Mouse (Mus musculus): ENCODE results near the gene Ubap2l.

DNA sequence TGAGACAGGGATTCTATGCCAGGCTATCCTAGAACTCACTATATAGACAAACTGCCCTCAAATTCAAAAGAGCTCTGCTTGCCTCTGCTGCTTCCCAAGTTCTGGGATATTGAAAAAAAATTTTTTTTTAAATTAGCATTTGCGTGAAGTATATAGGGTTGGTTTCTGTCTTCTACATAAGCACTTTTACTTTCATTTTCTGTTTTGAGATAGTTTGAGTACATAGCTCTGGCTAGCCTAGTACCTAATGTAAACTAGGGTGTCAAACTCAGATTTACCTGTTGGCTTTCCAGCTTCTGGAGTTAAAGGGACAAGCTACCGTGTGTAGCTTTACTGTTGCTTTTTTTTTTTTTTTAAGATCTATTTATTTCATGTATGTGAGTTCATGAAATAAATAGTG, 49.2 kb upstream of the Ubap2l start:
- TF ChIP-seq CTCF (IDR thresholded peaks at IDR 0.05; ENCODE audit: insufficient read depth, low read depth, low read length) (no peak), POLR2A (IDR thresholded peaks at IDR 0.05; ENCODE audit: insufficient read depth, low read depth, low read length) (no peak)

Measured in olfactory bulb, adult 2 months (tissue).